Mouse (Mus musculus) MEL (cell line): ENCODE results near the gene Dnaaf3. TPM values are rescaled to one million over a fixed set of nuclear protein-coding genes. Genes with fewer than 3 reads are reported as not detected.

Experiments used
- DNase-seq: peaks from one replicate; pipeline ENCODE4 v3.0.0; 2011; ENCODE audit warnings: low read depth, low spot score
- H3K27ac ChIP-seq: 2 replicates; pipeline ENCODE4 v1.5.1; 2012; ENCODE audit warnings: low read depth, mild to moderate bottlenecking, control low read depth, low read length, moderate library complexity; ENCODE audit not compliant: control insufficient read depth
- H3K27me3 ChIP-seq, 2 experiments: fragments of 150-350 bp in 1 of 2; sonication (generic) in 1 of 2; 2 replicates each; pipeline ENCODE4 v1.6.1; 2012; ENCODE audit warnings: low read length in 2 of 2, mild to moderate bottlenecking in 2 of 2, improper control_type of control experiment in 1 of 2, moderate library complexity in 1 of 2; ENCODE audit not compliant: insufficient read depth in 2 of 2, control insufficient read depth in 1 of 2
- H3K36me3 ChIP-seq, 2 experiments: 2 replicates each; pipeline ENCODE4 v1.6.1; 2012 to 2014; ENCODE audit warnings: low read length in 2 of 2, improper control_type of control experiment in 1 of 2, inconsistent platforms in 1 of 2, mild to moderate bottlenecking in 1 of 2; ENCODE audit not compliant: insufficient read depth in 2 of 2, control insufficient read depth in 1 of 2
- H3K4me1 ChIP-seq, 2 experiments: fragments of 150-350 bp in 1 of 2; sonication (generic) in 1 of 2; 2 replicates each; pipeline ENCODE4 v1.6.1; 2012; ENCODE audit warnings: low read length in 2 of 2, improper control_type of control experiment in 1 of 2, mild to moderate bottlenecking in 1 of 2; ENCODE audit not compliant: insufficient read depth in 2 of 2, control insufficient read depth in 1 of 2
- H3K4me3 ChIP-seq, 2 experiments: fragments of 150-350 bp in 1 of 2; sonication (generic) in 1 of 2; 2 replicates each; pipeline ENCODE4 v1.5.1; 2012; ENCODE audit warnings: low read depth in 2 of 2, low read length in 2 of 2, mild to moderate bottlenecking in 2 of 2, moderate library complexity in 2 of 2, control low read depth in 1 of 2, improper control_type of control experiment in 1 of 2; ENCODE audit not compliant: control insufficient read depth in 1 of 2, insufficient read depth in 1 of 2
- H3K79me2 ChIP-seq: 2 replicates; pipeline ENCODE4 v1.6.1; 2012; ENCODE audit warnings: mild to moderate bottlenecking, low read length, moderate library complexity; ENCODE audit not compliant: control insufficient read depth, poor library complexity, insufficient read depth
- H3K9ac ChIP-seq: 2 replicates; pipeline ENCODE4 v1.6.1; 2012; ENCODE audit warnings: low read depth, mild to moderate bottlenecking, control low read depth, low read length, moderate library complexity; ENCODE audit not compliant: control insufficient read depth, poor library complexity, severe bottlenecking
- H3K9me3 ChIP-seq: fragments of 150-350 bp; sonication (generic); replicated peaks from 2 replicates; pipeline ENCODE4 v1.6.1; 2012; ENCODE audit warnings: mild to moderate bottlenecking, low read length, improper control_type of control experiment, moderate library complexity; ENCODE audit not compliant: insufficient read depth
- CHD1 ChIP-seq: IDR thresholded peaks from 2 replicates; pipeline ENCODE4 v1.6.1; 2012; ENCODE audit warnings: low read depth, mild to moderate bottlenecking, inconsistent platforms, low read length, improper control_type of control experiment
- CTCF ChIP-seq, 3 experiments: IDR thresholded peaks in 2 of 3; conservative IDR thresholded peaks in 1 of 3; 2 replicates each; pipeline ENCODE4 v1.5.1; 2011 to 2012; ENCODE audit warnings: low read length in 3 of 3, low read depth in 2 of 3, mild to moderate bottlenecking in 2 of 3, improper control_type of control experiment in 1 of 3, inconsistent platforms in 1 of 3, mixed read lengths in 1 of 3, moderate library complexity in 1 of 3; ENCODE audit not compliant: control insufficient read depth in 1 of 3, insufficient read depth in 1 of 3, poor library complexity in 1 of 3, severe bottlenecking in 1 of 3
- GABPA ChIP-seq: IDR thresholded peaks from 2 replicates; pipeline ENCODE4 v1.6.1; 2012; ENCODE audit warnings: low read depth, mild to moderate bottlenecking, inconsistent platforms, low read length, improper control_type of control experiment, moderate library complexity
- GATA1 ChIP-seq: IDR thresholded peaks from 2 replicates; pipeline ENCODE4 v1.6.1; 2011; ENCODE audit warnings: low read depth, low read length, improper control_type of control experiment
- HCFC1 ChIP-seq: IDR thresholded peaks from 2 replicates; pipeline ENCODE4 v1.6.1; 2012; ENCODE audit warnings: low read depth, mild to moderate bottlenecking, inconsistent platforms, low read length, improper control_type of control experiment, moderate library complexity
- JUND ChIP-seq: IDR thresholded peaks from 2 replicates; pipeline ENCODE4 v1.6.1; 2011; ENCODE audit warnings: low read depth, mild to moderate bottlenecking, improper control_type of control experiment, low read length
- MAFK ChIP-seq: IDR thresholded peaks from 2 replicates; pipeline ENCODE4 v1.6.1; 2011; ENCODE audit warnings: low read depth, mild to moderate bottlenecking, low read length, improper control_type of control experiment, borderline replicate concordance
- MAZ ChIP-seq: IDR thresholded peaks from 2 replicates; pipeline ENCODE4 v1.6.1; 2012; ENCODE audit warnings: low read depth, mild to moderate bottlenecking, inconsistent platforms, low read length, improper control_type of control experiment
- NELFE ChIP-seq: IDR thresholded peaks from 2 replicates; pipeline ENCODE4 v1.6.1; 2011; ENCODE audit warnings: low read depth, low read length, improper control_type of control experiment
- NRF1 ChIP-seq: IDR thresholded peaks from 2 replicates; pipeline ENCODE4 v1.6.1; 2014; ENCODE audit warnings: low read depth, mild to moderate bottlenecking, inconsistent platforms, low read length, improper control_type of control experiment, moderate library complexity; ENCODE audit not compliant: poor library complexity, insufficient read depth, severe bottlenecking
- POLR2AphosphoS5 ChIP-seq: IDR thresholded peaks from 2 replicates; pipeline ENCODE4 v1.6.1; 2012; ENCODE audit warnings: low read depth, borderline replicate concordance, mild to moderate bottlenecking, inconsistent platforms, low read length, moderate library complexity, mixed read lengths
- SIN3A ChIP-seq: IDR thresholded peaks from 2 replicates; pipeline ENCODE4 v1.6.1; 2012; ENCODE audit warnings: low read length, improper control_type of control experiment, inconsistent platforms
- SMC3 ChIP-seq: IDR thresholded peaks from 2 replicates; pipeline ENCODE4 v1.6.1; 2011; ENCODE audit warnings: low read depth, low read length, improper control_type of control experiment
- TAL1 ChIP-seq: IDR thresholded peaks from 2 replicates; pipeline ENCODE4 v1.6.1; 2012; ENCODE audit warnings: mild to moderate bottlenecking, inconsistent platforms, low read length, moderate library complexity, mixed read lengths
- TBP ChIP-seq: IDR thresholded peaks from 2 replicates; pipeline ENCODE4 v1.8.0; 2011; ENCODE audit warnings: low read depth, low read length, improper control_type of control experiment
- USF1 ChIP-seq: IDR thresholded peaks from 2 replicates; pipeline ENCODE4 v1.6.1; 2014; ENCODE audit warnings: low read depth, mild to moderate bottlenecking, inconsistent platforms, low read length, improper control_type of control experiment, moderate library complexity
- ZC3H11A ChIP-seq: IDR thresholded peaks from 2 replicates; pipeline ENCODE4 v1.6.1; 2012; ENCODE audit warnings: low read depth, mild to moderate bottlenecking, inconsistent platforms, low read length, improper control_type of control experiment
- ZKSCAN1 ChIP-seq: IDR thresholded peaks from 2 replicates; pipeline ENCODE4 v1.6.1; 2012; ENCODE audit warnings: low read depth, mild to moderate bottlenecking, inconsistent platforms, low read length, improper control_type of control experiment, moderate library complexity
- polyA plus RNA-seq, 2 experiments: library from polyadenylated mRNA; stranded (reverse) in 1 of 2; unstranded in 1 of 2; fragments of >175 nt in 1 of 2; fragments of >200 nt in 1 of 2; gene quantifications; 2 replicates each; pipeline versions ENCODE4 v1.2.1 to v1.2.4; 2012; ENCODE audit warnings: low replicate concordance in 2 of 2, low read depth in 1 of 2; ENCODE audit not compliant: insufficient read length in 2 of 2, insufficient read depth in 1 of 2, missing spikeins in 1 of 2
- total RNA-seq: library from RNA; depleted of rRNA; stranded (reverse); fragments of 300-350 nt; gene quantifications from 2 replicates; pipeline ENCODE4 v1.2.3, GENCODE M21; 2012

The Dnaaf3 gene
- total and polyA plus RNA-seq, 3 experiments: 0.73 to 2.9 TPM; not detected in 1

DNA sequence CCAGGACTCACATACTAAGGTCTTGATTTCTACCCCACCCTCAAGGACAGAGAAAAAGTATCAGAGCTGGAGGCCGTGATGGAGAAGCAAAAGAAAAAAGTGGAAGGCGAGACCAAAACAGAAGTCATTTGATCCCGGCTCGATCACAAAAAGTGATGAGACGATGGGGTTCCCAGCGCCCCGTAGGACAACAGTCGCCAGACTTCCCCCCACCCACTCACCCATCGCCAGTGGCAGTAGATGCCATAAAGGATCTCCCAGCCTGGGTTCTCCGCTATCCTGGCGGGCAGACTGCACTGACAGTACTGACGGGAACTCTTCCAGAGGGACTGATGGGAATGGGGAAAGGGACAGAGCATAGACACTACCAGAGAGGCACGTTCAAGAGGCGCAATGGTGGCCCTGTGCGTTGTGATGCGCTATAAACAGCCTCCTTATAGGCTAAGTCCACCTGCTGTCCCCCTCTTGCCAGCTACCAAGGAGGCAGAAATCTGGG, 53.4 kb downstream of the Dnaaf3 start:
- DNase-seq: no peak
- no peak overlapping the region for H3K27ac ChIP-seq
- no peaks in the 10 kb centered on the region for H3K79me2 ChIP-seq
- no peak for TF ChIP-seq TBP
- TF ChIP-seq POLR2AphosphoS5: no peak
- TF ChIP-seq SIN3A: no peak
- no peak for TF ChIP-seq SMC3
- TF ChIP-seq GATA1: no peak
- no peak for TF ChIP-seq JUND
- no peak for TF ChIP-seq HCFC1
- TF ChIP-seq USF1: no peak
- TF ChIP-seq GABPA: no peak
- no peak for TF ChIP-seq ZC3H11A
- H3K27me3 ChIP-seq: no peaks in the 10 kb centered on the region
- no peaks in the 10 kb centered on the region for H3K9me3 ChIP-seq
- H3K4me1 ChIP-seq: no peaks in the 10 kb centered on the region
- H3K36me3 ChIP-seq: no peaks in the 10 kb centered on the region
- no peak overlapping the region for H3K4me3 ChIP-seq
- H3K9ac ChIP-seq: no peak overlapping the region

DNA sequence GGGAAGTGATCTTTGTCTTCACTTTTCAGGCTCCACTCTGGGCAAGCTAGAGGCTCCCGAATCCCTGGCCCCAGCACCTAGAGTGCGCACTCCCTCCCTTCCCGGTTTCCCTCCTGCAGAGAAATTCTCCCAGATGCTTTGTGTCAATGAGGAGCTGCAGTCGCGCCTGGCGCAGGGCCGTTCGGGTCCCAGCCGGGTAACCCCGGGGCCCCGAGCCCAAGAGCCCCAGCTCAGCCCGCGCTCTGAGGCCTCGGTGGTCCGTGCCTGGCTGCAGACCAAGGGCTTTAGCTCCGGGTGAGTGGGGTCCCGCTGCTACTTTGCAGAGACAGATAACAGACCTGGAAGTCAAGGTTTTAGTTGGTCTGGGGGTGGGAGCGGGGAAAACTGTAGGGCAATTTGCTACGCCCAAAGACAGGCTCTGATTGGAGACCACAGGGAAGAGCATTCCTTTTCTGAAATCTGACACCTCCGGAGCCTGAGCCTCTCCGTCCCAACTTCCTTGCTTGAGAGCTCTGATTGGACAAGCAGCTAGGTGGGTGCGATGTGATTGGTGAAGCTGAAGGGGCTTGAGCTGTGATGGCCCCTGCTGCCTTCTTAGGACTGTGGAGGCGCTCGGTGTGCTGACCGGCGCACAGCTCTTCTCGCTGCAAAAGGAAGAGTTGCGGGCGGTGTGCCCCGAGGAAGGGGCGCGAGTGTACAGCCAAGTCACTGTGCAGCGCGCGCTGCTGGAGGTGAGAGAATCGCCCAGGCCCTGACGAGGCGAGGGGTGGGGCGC, 54.0 kb downstream of the Dnaaf3 start:
- TF ChIP-seq CHD1: no peak
- TF ChIP-seq ZKSCAN1: no peak
- no peak for TF ChIP-seq CTCF (IDR thresholded peaks at IDR 0.05 in 2 of 3, conservative IDR thresholded peaks at IDR 0.05 in 1 of 3; ENCODE audit: control insufficient read depth in 1 of 3, insufficient read depth in 1 of 3, low read depth in 2 of 3, low read length in 3 of 3, poor library complexity in 1 of 3, severe bottlenecking in 1 of 3)
- TF ChIP-seq NRF1: no peak
- TF ChIP-seq MAZ: no peak
- no peak for TF ChIP-seq TAL1
- TF ChIP-seq MAFK: no peak
- no peak for TF ChIP-seq NELFE
- TF ChIP-seq GABPA: no peak
- no peak for TF ChIP-seq JUND
- TF ChIP-seq, all 39 proteins: peak for 0

More for the DNA sequence above, 54.0 kb downstream of the Dnaaf3 start:
- Histone ChIP-seq H3K4me3 (no peak overlapping the region), H3K4me1 (no peaks in the 10 kb centered on the region), H3K9me3 (no peaks in the 10 kb centered on the region), H3K27me3 (no peaks in the 10 kb centered on the region), H3K9ac (no peak overlapping the region), H3K27ac (no peak overlapping the region), H3K79me2 (no peaks in the 10 kb centered on the region), H3K36me3 (no peaks in the 10 kb centered on the region)
- DNase-seq: no peak
